In genomic region chr5:121700496-121700895, GRCm38 (mm10) we compare ENCODE assay signal across 7 mouse cellular contexts. TPM values are rescaled to one million over a fixed set of nuclear protein-coding genes. Genes with fewer than 3 reads are reported as not detected.
DNase-seq lines count a peak whose midpoint lies in the region; ATAC-seq and TF ChIP-seq lines count a peak whose summit lies in the region.

No protein-coding gene starts in this region.

- no peaks in the 10 kb centered on the region for H3K4me1 ChIP-seq in lung, postnatal 0 days (ENCODE audit: insufficient read depth, low read depth, low read length)
- no peaks in the 10 kb centered on the region for H3K4me1 ChIP-seq in bone marrow, adult 2 months (ENCODE audit: control insufficient read depth, insufficient read depth, low read length)

- no peak for ATAC-seq in lung, postnatal 0 days
- ATAC-seq in granulocyte monocyte progenitor cell, adult 5-6 weeks (replicated peaks; ENCODE audit: poor library complexity, severe bottlenecking): no peak

- peak; percentile 19 for DNase-seq in lung, postnatal 0 days (ENCODE audit: low spot score)
- no peak for DNase-seq in lung, postnatal 25 days (ENCODE audit: low spot score)
- DNase-seq in heart, postnatal 4 days: peak; percentile 32
- DNase-seq in lung, postnatal 10 days: peak; percentile 48
- no peak for DNase-seq in B cell, adult 2 months

- no peak overlapping the region for H3K9ac ChIP-seq in lung, postnatal 0 days (replicated peaks; ENCODE audit: low read depth)

- WGBS in lung, postnatal 0 days: 17% methylated on average over 11 of the region's 11 CpGs
- 77% methylated on average over 11 of the region's 11 CpGs for WGBS in bone marrow, adult 2 months

- no peak for TF ChIP-seq POLR2A in bone marrow, adult 2 months (IDR thresholded peaks at IDR 0.05; ENCODE audit: borderline replicate concordance, control insufficient read depth, low read depth, low read length)

- no peak for TF ChIP-seq EP300 in lung, postnatal 0 days (IDR thresholded peaks at IDR 0.05)

- H3K27ac ChIP-seq in lung, postnatal 0 days (ENCODE audit: low read length): no peak overlapping the region
- H3K27ac ChIP-seq in bone marrow, adult 2 months (ENCODE audit: control insufficient read depth, insufficient read depth, low read depth, low read length, poor library complexity): peak overlapping the region; percentile 44

- H3K36me3 ChIP-seq in lung, postnatal 0 days (ENCODE audit: insufficient read depth, low read length): no peaks in the 10 kb centered on the region

- H3K4me3 ChIP-seq in lung, postnatal 0 days (ENCODE audit: low read depth, low read length): no peak overlapping the region
- no peak overlapping the region for H3K4me3 ChIP-seq in bone marrow, adult 2 months (replicated peaks; ENCODE audit: control insufficient read depth, low read depth, low read length)

- H3K9me3 ChIP-seq in lung, postnatal 0 days (ENCODE audit: low read length): no peaks in the 10 kb centered on the region

- no peak for TF ChIP-seq CTCF in lung, postnatal 0 days (IDR thresholded peaks at IDR 0.05)
- no peak for TF ChIP-seq CTCF in bone marrow, adult 2 months (IDR thresholded peaks at IDR 0.05; ENCODE audit: control insufficient read depth, insufficient read depth, low read length)

- no peaks in the 10 kb centered on the region for H3K27me3 ChIP-seq in lung, postnatal 0 days (replicated peaks; ENCODE audit: insufficient read depth, low read length)

- H3K4me2 ChIP-seq in lung, postnatal 0 days (replicated peaks; ENCODE audit: low read depth, low read length): no peak overlapping the region; the same call in 1 of the 2 replicates

RNA-seq across cellular contexts. Expression of gene Atxn2, which starts 10.6 kb away (rescaled TPM):
- 40.6 and 45.3 TPM in 2 replicates for polyA plus RNA-seq in lung, postnatal 0 days (2015; fragmentation: Nextera tagmentation; extraction: Ambion mirVana)
- polyA plus RNA-seq in bone marrow, adult 2 months (2011; ENCODE audit: insufficient read depth, insufficient read length, low replicate concordance, missing spikeins): 42.8 and 60.6 TPM in 2 replicates
- 100 to 1,000 TPM; 174 to 180 TPM for total RNA-seq in heart, postnatal 4 days (2021)
- 73.0 and 98.5 TPM in 2 replicates for total RNA-seq in granulocyte monocyte progenitor cell, adult 5-6 weeks (2014; fragmentation: Nextera tagmentation)
- total RNA-seq in granulocyte monocyte progenitor cell, adult 5-6 weeks (2017): 30.9 and 41.5 TPM in 2 replicates

RNA-seq across cellular contexts. Expression of gene Brap, which starts 40.1 kb away (rescaled TPM):
- 32.2 and 37.6 TPM in 2 replicates for polyA plus RNA-seq in lung, postnatal 0 days (2015; fragmentation: Nextera tagmentation; extraction: Ambion mirVana)
- 18.7 and 23.4 TPM in 2 replicates for polyA plus RNA-seq in bone marrow, adult 2 months (2011; ENCODE audit: insufficient read depth, insufficient read length, low replicate concordance, missing spikeins)
- 10 to 100 TPM; 26.8 to 32.0 TPM for total RNA-seq in heart, postnatal 4 days (2021)
- total RNA-seq in granulocyte monocyte progenitor cell, adult 5-6 weeks (2014; fragmentation: Nextera tagmentation): 39.4 and 42.1 TPM in 2 replicates
- 50.6 and 56.0 TPM in 2 replicates for total RNA-seq in granulocyte monocyte progenitor cell, adult 5-6 weeks (2017)

RNA-seq across cellular contexts. Expression of gene Acad10, which starts 40.2 kb away (rescaled TPM):
- 3.7 and 4.5 TPM in 2 replicates for polyA plus RNA-seq in lung, postnatal 0 days (2015; fragmentation: Nextera tagmentation; extraction: Ambion mirVana)
- polyA plus RNA-seq in bone marrow, adult 2 months (2011; ENCODE audit: insufficient read depth, insufficient read length, low replicate concordance, missing spikeins): 2.6 and 8.6 TPM in 2 replicates
- 1 to 10 TPM; 7.1 to 7.8 TPM for total RNA-seq in heart, postnatal 4 days (2021)
- 1.7 and 2.7 TPM in 2 replicates for total RNA-seq in granulocyte monocyte progenitor cell, adult 5-6 weeks (2014; fragmentation: Nextera tagmentation)
- total RNA-seq in granulocyte monocyte progenitor cell, adult 5-6 weeks (2017): 2.1 and 4.5 TPM in 2 replicates

Comparison
In these comparisons a context has a peak if more than half of its experiments do, and no peak if none do; other contexts are left out.
1. DNase-seq: peak in lung, postnatal 0 days (single experiment), heart, postnatal 4 days (single experiment) and lung, postnatal 10 days (single experiment); none in lung, postnatal 25 days (single experiment) and B cell, adult 2 months (0 of 2).